Mouse (Mus musculus) heart, adult 9 months (tissue): Measurements from ENCODE around the gene Noc2l.
A peak's percentile ranks its signal among the peaks of the same experiment; 100 is the strongest.

Experiments
- DNase-seq, 2 experiments: peaks; one replicate each; pipeline ENCODE4 v3.0.0; 2022; ENCODE audit warnings: low spot score in 2 of 2

Noc2l gene

DNA sequence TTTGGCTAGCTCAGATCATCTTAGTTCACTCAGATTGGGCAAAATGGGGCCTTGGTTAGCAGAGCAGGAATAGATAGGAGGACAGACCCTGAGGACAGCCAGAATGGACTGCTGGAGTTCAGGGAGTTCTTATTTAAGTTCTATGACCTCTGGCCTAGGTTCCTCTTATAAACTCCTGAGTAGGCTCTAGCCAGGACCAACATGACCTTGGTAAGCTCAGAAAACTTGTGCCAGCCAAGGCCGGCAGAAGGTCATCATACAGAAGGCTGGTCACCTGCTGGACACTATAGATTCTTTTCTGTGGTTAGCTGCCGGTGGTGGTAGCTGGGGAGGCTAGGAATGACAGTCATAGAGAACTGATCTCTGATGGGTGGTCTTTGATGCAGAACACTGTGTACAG is 19.6 kb upstream of the Noc2l start:
- DNase-seq, result no peak

DNA sequence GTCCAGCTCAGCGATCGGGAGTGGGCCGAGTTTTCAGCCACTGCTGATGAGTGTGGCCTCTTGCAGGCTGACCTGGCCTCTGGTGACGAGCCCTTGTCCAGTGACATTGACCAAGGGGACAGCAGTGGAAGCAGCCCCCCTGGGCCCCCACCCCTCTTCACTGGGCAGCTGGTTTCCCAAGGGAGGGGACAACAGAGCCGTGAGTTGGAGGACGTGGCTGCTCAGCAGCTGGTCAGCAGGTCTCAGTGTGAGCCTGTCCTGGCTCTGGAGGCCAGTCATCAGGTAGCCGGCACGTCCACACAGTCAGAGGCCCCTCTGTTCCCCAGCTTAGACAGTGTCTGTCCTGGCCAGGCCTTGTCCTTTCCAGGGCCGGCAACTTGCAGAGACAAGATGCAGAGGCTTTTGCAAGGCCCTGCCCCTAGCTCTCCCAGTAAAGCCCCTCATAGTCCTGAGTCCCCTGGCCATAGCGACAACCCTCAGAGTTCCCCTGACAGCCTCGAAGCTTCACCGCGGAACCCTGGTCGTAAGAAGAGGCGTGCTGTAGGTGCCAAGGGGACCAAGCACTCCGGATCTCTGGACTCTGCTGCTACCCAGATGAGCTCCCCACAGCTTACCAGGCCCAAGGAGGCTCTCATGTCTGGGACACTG is 18.7 kb upstream of the Noc2l start:
- peak in 1 of 2 experiments; percentile 48 for DNase-seq

- DNase-seq, result peak in 1 of 2 experiments; percentile 35
These were observed 18.0 kb upstream of the Noc2l start for GRCm38 (mm10) chr4:156217838-156218237.

DNA sequence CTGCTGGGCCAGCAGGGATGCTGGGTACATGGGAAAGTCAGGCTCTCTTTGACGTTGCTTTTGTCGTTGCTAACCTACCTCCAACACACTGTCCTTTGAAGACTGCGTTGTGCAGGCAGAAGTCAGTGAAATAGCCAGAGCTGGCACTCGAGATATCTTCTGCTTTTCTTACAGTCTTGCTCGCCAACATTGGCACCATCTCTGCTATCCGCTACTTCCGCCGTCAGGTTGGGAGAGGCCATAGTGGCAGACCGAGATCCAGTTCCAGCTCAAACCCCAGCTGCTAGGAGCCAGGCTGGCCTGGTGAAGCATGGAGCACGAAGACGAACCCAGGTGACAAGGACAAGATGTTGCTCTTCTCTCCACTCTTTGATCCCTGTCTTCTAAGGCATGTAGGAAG is 15.9 kb upstream of the Noc2l start:
- DNase-seq, result no peak

GRCm38 (mm10) chr4:156224276-156224675 is 11.5 kb upstream of the Noc2l start:
- DNase-seq, result no peak

- peak; percentile 40 to 43 for DNase-seq
These were observed 7.9 kb upstream of the Noc2l start for GRCm38 (mm10) chr4:156227752-156228392.

GRCm38 (mm10) chr4:156228393-156229024 is 7.3 kb upstream of the Noc2l start:
- DNase-seq, result no peak

GRCm38 (mm10) chr4:156234021-156234501 is 1.7 kb upstream of the Noc2l start:
- no peak for DNase-seq

GRCm38 (mm10) chr4:156234701-156235213 is 1.1 kb upstream of the Noc2l start, which contains the start of gene Plekhn1:
Gene Plekhn1, minus strand, starts transcription at chr4:156234857.
- peak; percentile 69 to 71 for DNase-seq

- no peak for DNase-seq
These were observed 445 bp upstream of the Noc2l start for GRCm38 (mm10) chr4:156235360-156235770.

DNA sequence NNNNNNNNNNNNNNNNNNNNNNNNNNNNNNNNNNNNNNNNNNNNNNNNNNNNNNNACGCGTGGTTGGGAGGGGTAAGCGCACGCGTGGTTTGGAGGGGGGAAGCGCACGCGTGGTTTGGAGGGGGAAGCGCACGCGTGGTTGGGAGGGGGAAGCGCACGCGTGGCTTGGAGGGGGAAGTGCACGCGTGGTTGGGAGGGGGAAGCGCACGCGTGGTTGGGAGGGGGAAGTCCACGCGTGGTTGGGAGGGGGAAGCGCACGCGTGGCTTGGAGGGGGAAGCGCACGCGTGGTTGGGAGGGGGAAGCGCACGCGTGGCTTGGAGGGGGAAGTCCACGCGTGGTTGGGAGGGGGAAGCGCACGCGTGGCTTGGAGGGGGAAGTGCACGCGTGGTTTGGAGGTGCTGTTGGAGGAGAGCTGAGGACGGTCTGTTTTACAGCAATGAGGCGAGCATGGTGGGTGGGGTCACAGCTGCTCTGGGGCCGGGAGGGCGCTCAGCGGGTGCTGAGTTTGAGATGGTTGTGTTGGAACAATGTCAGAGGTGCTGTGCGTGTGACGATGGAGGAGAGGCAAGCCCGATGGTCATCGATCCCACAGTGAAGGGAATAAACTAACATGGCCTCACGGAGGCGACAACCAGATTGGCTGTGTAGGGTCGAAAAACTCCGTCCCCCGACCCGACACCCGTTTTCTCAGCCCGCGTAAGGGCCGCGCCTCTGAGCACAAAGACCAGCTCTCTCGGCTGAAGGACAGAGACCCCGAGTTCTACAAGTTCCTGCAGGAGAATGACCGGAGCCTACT is 1.0 kb downstream of the Noc2l start:
- no peak for DNase-seq

GRCm38 (mm10) chr4:156249567-156249966 is 13.8 kb downstream of the Noc2l start:
- DNase-seq, result no peak

DNA sequence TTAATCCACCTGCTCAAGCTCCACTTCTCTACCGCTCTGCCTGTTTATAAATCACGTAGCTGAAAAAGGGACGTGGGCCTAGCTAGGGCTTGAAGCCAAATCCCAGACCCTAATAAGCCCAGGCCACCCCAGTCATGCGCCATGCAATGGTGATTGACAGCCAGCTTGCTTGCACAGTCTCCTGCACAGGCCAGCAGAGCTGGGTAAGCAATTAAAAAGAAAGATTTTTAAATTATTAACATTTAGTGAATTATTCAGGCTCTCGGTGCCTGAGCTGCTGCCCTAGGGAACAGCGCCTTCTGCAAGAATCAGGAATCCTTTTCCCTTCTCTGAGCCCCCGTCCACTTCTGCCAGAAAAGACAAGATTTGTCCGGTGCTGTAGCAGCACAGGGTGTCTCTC is 15.3 kb downstream of the Noc2l start:
- DNase-seq, result no peak

GRCm38 (mm10) chr4:156252140-156252539 is 16.3 kb downstream of the Noc2l start:
- DNase-seq, result no peak

DNA sequence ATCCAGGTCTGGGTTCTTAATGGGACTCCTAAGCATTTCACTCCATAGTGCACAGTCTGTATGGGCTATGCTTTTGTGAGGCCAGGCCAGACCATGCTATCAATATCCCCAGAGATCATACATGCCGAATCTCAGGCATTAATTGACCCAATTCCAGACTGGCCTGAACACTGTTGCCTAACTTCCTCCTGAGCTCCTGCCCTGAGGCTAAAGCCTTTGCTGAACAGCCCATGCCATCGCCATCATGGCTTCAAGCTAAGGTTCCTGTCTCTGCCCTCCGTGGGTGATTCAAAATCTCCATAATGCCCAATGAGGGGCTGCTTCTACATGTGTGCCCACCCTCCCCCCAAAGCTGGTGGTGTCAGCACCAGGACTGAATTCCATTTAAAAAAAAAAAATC is 16.8 kb downstream of the Noc2l start:
- no peak for DNase-seq

DNA sequence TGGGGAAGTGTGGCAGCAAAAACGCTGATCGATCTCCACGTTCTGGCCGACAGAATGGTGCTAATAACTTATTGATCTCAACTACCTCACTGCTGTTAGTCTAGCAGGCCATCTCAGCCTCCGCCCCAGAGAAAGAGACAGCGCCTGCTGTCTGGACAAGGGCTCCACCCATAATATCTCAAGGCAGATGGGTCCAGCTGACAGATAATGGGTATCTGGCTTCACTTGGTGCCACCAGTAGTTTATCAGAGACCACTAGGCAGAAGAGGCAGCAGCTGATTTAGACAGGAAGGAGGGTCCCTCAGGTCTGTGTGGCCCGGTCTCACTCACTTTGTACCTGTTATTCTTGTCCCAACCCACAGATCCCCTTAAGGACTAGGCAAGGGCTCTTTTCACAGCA is 17.2 kb downstream of the Noc2l start:
- DNase-seq, result no peak

GRCm38 (mm10) chr4:156254361-156255077 is 18.7 kb downstream of the Noc2l start:
- no peak for DNase-seq

- no peak for DNase-seq
These were observed 19.4 kb downstream of the Noc2l start, which contains the start of gene Samd11 for GRCm38 (mm10) chr4:156255078-156255839. Gene Samd11, minus strand, starts transcription at chr4:156255657.
